Mouse (Mus musculus): Measurements from ENCODE around the gene Igfbp7. TPM values are rescaled to one million over a fixed set of nuclear protein-coding genes. Genes with fewer than 3 reads are reported as not detected.

The Igfbp7 gene
- polyA plus RNA-seq, 1 experiment from 2014 or later = 47.9 TPM

- peaks cover 23% of the 10 kb centered on the region for H3K27me3 ChIP-seq
- no peaks in the 10 kb centered on the region for H3K36me3 ChIP-seq (ENCODE audit: poor library complexity, severe bottlenecking)
- no peak overlapping the region for H3K4me2 ChIP-seq
- ATAC-seq = no peak
- H3K4me1 ChIP-seq = peaks cover 9% of the 10 kb centered on the region
- H3K27ac ChIP-seq = no peak overlapping the region
- H3K4me3 ChIP-seq = no peak overlapping the region
- WGBS = 63% methylated on average over 5 of the region's 5 CpGs
- no peak overlapping the region for H3K9ac ChIP-seq
- no peaks in the 10 kb centered on the region for H3K9me3 ChIP-seq (replicated peaks)
Measured at GRCm38 (mm10) chr5:77402137-77402536, 5.7 kb downstream of the Igfbp7 start.

- H3K27ac ChIP-seq = no peak overlapping the region
- no peak for ATAC-seq
- no peak overlapping the region for H3K4me3 ChIP-seq
- H3K9me3 ChIP-seq (replicated peaks) = no peaks in the 10 kb centered on the region
- H3K4me2 ChIP-seq = no peak overlapping the region
- no peak overlapping the region for H3K9ac ChIP-seq
- no peaks in the 10 kb centered on the region for H3K36me3 ChIP-seq (ENCODE audit: poor library complexity, severe bottlenecking)
- H3K27me3 ChIP-seq = peaks cover 15% of the 10 kb centered on the region; the same call in 1 of the 2 replicates
- H3K4me1 ChIP-seq = peaks cover 8% of the 10 kb centered on the region
- 82% methylated on average over 6 of the region's 6 CpGs for WGBS
Measured at GRCm38 (mm10) chr5:77400823-77401222, 7.0 kb downstream of the Igfbp7 start.

DNA sequence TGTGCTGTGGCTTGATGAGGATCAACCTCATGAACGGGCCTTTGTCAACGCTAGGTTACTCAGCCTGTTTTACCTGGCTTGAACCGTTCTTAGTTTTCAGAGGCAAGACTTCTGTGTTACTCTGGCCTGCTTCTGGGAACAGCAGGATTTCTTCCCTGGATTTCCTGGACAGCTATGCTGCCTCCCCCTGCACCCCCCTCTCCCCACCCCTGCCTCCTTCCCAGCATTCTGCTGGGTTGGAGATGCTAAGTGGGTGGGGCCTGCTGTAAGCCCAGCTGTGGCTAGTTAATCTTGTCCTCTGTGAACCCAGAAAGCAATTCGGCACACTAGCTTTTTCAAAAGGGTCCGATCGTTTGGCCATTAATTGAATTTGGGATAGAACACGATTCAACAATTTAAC lies 7.7 kb downstream of the Igfbp7 start:
- Histone ChIP-seq H3K4me2 (no peak overlapping the region), H3K27me3 (0 out of 2 replicates have a peak, but pooled peaks cover 8% of the 10 kb centered on the region), H3K4me3 (no peak overlapping the region), H3K9me3 (replicated peaks) (no peaks in the 10 kb centered on the region), H3K9ac (no peak overlapping the region), H3K27ac (no peak overlapping the region), H3K4me1 (peaks cover 8% of the 10 kb centered on the region), H3K36me3 (ENCODE audit: poor library complexity, severe bottlenecking) (no peaks in the 10 kb centered on the region)
- WGBS = 72% methylated on average over 7 of the region's 7 CpGs
- ATAC-seq = no peak

GRCm38 (mm10) chr5:77399076-77399475 lies 8.8 kb downstream of the Igfbp7 start:
- Histone ChIP-seq H3K4me1 (peaks cover 8% of the 10 kb centered on the region), H3K9ac (no peak overlapping the region), H3K9me3 (replicated peaks) (no peaks in the 10 kb centered on the region), H3K27me3 (0 out of 2 replicates have a peak, but pooled peaks cover 7% of the 10 kb centered on the region), H3K36me3 (ENCODE audit: poor library complexity, severe bottlenecking) (no peaks in the 10 kb centered on the region), H3K4me2 (no peak overlapping the region), H3K27ac (no peak overlapping the region), H3K4me3 (no peak overlapping the region)
- no peak for ATAC-seq
- WGBS = 62% methylated on average over 4 of the region's 4 CpGs

DNA sequence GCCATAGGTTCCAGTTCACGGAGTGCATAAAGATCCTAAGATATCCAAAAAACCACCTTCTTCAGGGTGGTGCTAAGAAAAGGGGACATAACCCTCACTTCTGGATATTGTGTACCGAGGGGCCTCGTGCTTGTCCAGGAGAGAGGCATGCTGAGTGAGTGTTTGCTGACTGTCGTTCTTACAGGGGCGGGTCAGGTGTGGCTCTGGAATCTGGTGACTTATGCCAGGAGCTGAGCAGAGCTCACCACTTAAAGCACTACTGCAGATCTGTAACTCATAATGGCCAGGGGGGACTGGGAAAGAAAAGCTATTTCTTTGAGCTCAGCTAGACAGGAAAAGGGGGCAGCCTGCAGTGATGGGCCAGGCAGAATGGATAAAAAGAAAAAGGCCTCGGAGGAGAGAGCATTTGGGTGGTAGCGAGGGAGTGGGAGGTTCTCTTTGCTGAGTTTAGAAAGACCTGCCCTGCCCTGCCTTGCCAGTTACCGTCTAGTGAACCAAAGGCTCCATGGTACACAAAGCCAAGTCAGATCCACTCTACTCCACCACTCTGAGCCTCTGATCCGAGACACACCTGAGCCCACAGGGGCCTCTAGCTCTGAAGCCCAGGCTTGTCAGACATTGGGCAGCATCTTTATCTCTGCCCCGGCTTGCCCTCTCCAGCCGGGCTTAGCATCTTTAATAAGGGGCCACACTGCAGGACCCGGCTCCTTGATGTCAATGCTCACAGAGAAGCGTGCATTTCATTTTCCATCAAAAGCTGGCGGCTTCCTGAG lies 9.4 kb downstream of the Igfbp7 start:
- H3K4me1 ChIP-seq = peaks cover 8% of the 10 kb centered on the region
- H3K4me2 ChIP-seq = no peak overlapping the region
- 57% methylated on average over 14 of the region's 14 CpGs for WGBS
- H3K4me3 ChIP-seq = no peak overlapping the region
- no peaks in the 10 kb centered on the region for H3K9me3 ChIP-seq (replicated peaks)
- peak; percentile 66; the same call in 1 of the 2 replicates for ATAC-seq
- 0 out of 2 replicates have a peak, but pooled peaks cover 7% of the 10 kb centered on the region for H3K27me3 ChIP-seq
- H3K36me3 ChIP-seq (ENCODE audit: poor library complexity, severe bottlenecking) = no peaks in the 10 kb centered on the region
- H3K9ac ChIP-seq = no peak overlapping the region
- H3K27ac ChIP-seq = no peak overlapping the region

DNA sequence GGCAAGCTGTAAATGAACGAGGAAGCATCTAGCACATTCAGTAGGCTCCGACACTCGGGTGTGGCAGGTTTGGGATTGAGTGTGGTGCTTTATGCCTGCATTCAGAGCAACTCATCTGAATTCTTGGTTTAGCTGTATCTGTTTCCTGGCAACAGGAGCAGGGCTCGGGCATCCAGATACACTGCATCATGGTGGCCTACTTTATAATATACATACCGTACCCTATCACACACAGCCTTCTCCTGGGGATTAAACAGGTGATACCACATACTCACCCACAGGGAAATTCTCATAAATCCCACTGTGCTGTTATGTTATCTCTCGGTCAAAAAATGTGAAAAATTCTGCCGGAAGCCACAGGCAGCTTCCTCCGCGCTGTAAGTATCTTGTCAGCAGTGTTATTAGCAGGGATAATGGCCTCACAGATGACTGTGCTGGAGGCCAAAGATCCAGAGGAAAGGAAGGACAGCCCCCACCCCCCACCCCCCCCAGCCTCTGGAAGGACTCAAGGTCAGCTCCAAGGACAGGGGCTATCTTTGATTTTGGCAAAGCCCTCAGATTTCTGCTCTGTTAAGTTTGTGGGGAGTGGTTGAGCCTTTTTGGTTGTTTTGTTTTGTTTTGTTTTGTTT lies 13.7 kb downstream of the Igfbp7 start:
- 59% methylated on average over 9 of the region's 9 CpGs for WGBS
- H3K27me3 ChIP-seq = 0 out of 2 replicates have a peak, but pooled peaks cover 2% of the 10 kb centered on the region
- H3K9me3 ChIP-seq (replicated peaks) = no peaks in the 10 kb centered on the region
- no peaks in the 10 kb centered on the region for H3K36me3 ChIP-seq (ENCODE audit: poor library complexity, severe bottlenecking)
- no peak for ATAC-seq
- no peak overlapping the region for H3K27ac ChIP-seq
- H3K4me2 ChIP-seq = no peak overlapping the region
- H3K4me3 ChIP-seq = no peak overlapping the region
- H3K9ac ChIP-seq = no peak overlapping the region
- peaks cover 8% of the 10 kb centered on the region for H3K4me1 ChIP-seq

DNA sequence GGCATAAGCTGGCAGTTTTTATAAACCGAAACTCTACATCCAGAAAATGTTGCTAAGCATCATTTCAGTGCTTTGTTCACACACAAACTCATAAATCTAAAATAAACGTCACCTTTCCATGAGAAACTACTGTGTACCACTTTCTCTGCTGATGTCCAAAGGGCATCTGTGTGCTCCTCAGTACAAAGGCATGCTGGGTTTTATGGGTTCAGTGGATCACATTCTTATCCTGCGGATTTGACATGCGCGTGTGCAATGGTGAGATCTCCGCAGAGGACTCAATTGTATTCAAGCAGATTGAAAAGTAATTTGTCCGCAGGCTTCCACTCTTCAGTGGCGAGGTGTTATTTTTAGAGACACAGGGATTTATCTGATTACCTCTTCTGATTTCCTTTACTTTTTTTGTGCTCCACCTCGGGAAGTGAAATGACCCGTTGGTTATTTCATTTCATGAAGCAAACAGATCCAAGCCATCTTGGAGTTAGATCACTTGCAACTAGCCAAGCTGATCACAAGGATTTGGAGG lies 14.7 kb downstream of the Igfbp7 start:
- Histone ChIP-seq H3K4me2 (no peak overlapping the region), H3K9ac (no peak overlapping the region), H3K36me3 (ENCODE audit: poor library complexity, severe bottlenecking) (no peaks in the 10 kb centered on the region), H3K4me3 (no peak overlapping the region), H3K27me3 (0 out of 2 replicates have a peak, but pooled peaks cover 2% of the 10 kb centered on the region), H3K4me1 (peaks cover 6% of the 10 kb centered on the region), H3K27ac (no peak overlapping the region), H3K9me3 (replicated peaks) (no peaks in the 10 kb centered on the region)
- ATAC-seq = no peak
- WGBS = 86% methylated on average over 10 of the region's 10 CpGs

DNA sequence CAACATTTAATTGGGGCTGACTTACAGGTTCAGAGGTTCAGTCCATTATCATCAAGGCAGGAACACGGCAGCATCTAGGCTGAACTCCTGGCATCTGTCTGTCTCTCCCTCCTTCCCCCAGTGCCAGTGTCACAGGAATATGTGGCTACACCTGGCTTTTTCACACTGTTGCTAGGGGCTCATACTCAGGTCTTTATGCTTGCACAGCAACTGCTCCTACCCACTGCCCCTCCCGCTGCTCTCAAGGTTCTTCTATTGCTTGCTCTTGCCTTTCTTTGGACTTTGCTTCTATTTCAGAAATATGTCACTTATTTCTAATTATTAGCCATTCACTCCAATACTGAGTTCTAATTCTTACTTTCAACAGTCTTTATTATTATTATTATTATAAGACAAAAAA lies 17.6 kb downstream of the Igfbp7 start:
- H3K9ac ChIP-seq = no peak overlapping the region
- no peak overlapping the region for H3K27ac ChIP-seq
- no peak overlapping the region for H3K4me2 ChIP-seq
- no peaks in the 10 kb centered on the region for H3K36me3 ChIP-seq (ENCODE audit: poor library complexity, severe bottlenecking)
- 96% methylated on average over 2 of the region's 2 CpGs for WGBS
- ATAC-seq = no peak
- H3K9me3 ChIP-seq (replicated peaks) = no peaks in the 10 kb centered on the region
- H3K4me3 ChIP-seq = no peak overlapping the region
- H3K27me3 ChIP-seq = no peaks in the 10 kb centered on the region
- no peaks in the 10 kb centered on the region for H3K4me1 ChIP-seq

- Histone ChIP-seq H3K27ac (no peak overlapping the region), H3K4me1 (no peaks in the 10 kb centered on the region), H3K27me3 (no peaks in the 10 kb centered on the region), H3K4me3 (no peak overlapping the region), H3K36me3 (ENCODE audit: poor library complexity, severe bottlenecking) (no peaks in the 10 kb centered on the region), H3K9me3 (replicated peaks) (no peaks in the 10 kb centered on the region), H3K4me2 (no peak overlapping the region), H3K9ac (no peak overlapping the region)
- WGBS = 86% methylated on average over 6 of the region's 6 CpGs
- ATAC-seq = no peak
Measured at GRCm38 (mm10) chr5:77388359-77388758, 19.5 kb downstream of the Igfbp7 start.

DNA sequence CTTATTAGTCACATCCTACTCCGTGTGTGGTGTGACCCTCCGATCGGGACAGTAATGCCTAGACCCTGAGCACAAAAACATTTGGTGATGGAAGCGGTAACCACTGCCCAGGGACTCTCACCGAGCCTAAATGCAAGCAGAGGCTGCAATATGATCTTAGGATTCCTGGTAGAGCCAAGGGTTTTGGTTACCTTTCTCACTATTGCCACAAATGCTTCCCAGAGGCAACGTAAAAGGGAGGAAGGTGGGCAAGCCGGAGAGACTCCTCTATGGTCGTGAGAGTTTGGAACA lies 20.5 kb downstream of the Igfbp7 start:
- WGBS = 89% methylated on average over 8 of the region's 8 CpGs
- H3K27me3 ChIP-seq = no peaks in the 10 kb centered on the region
- H3K4me1 ChIP-seq = no peaks in the 10 kb centered on the region
- no peak overlapping the region for H3K27ac ChIP-seq
- no peak for ATAC-seq
- H3K9ac ChIP-seq = no peak overlapping the region
- no peak overlapping the region for H3K4me2 ChIP-seq
- no peaks in the 10 kb centered on the region for H3K36me3 ChIP-seq (ENCODE audit: poor library complexity, severe bottlenecking)
- H3K4me3 ChIP-seq = no peak overlapping the region
- no peaks in the 10 kb centered on the region for H3K9me3 ChIP-seq (replicated peaks)

GRCm38 (mm10) chr5:77386596-77387413 lies 21.0 kb downstream of the Igfbp7 start:
- H3K9me3 ChIP-seq (replicated peaks) = no peaks in the 10 kb centered on the region

More at GRCm38 (mm10) chr5:77386596-77387413, 21.0 kb downstream of the Igfbp7 start:
- H3K9ac ChIP-seq = no peak overlapping the region
- no peak overlapping the region for H3K4me3 ChIP-seq
- no peaks in the 10 kb centered on the region for H3K4me1 ChIP-seq
- ATAC-seq = no peak
- H3K36me3 ChIP-seq (ENCODE audit: poor library complexity, severe bottlenecking) = no peaks in the 10 kb centered on the region
- no peak overlapping the region for H3K27ac ChIP-seq
- no peaks in the 10 kb centered on the region for H3K27me3 ChIP-seq
- 81% methylated on average over 10 of the region's 10 CpGs for WGBS
- no peak overlapping the region for H3K4me2 ChIP-seq
